Mouse (Mus musculus): ENCODE results near the gene Sostdc1.

DNA sequence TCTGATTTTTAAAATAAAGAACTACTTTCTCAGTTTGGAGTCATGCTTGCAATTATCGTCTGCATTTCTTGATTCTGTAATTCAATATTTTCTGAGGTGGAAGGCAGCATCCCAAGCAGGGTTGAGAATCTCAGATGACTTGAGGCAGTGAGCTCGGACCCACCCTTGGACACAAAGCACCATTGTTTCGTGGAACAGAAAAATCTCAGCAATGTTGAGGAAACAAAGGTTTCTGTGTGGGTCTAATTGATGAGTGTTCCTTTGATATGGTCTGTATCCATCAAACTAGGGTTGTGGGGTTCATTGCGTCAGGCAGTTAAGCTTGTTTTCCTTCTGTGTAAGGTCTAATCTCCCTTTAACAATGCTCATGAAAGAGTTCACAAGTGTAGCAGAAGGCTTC, 30.2 kb downstream of the Sostdc1 start:
- TF ChIP-seq CTCF (IDR thresholded peaks at IDR 0.05; ENCODE audit: borderline replicate concordance, extremely low read depth, insufficient read depth, insufficient read length) = no peak
- TF ChIP-seq POLR2A (IDR thresholded peaks at IDR 0.05; ENCODE audit: borderline replicate concordance, extremely low read depth, insufficient read depth, insufficient read length, poor library complexity, severe bottlenecking) = no peak
